Mouse (Mus musculus) midbrain, embryonic 10.5 days (tissue): Measurements from ENCODE around the gene Metrn. TPM values are rescaled to one million over a fixed set of nuclear protein-coding genes. Genes with fewer than 3 reads are reported as not detected.

Experiments used
- DNase-seq: peaks from one replicate; pipeline ENCODE4 v3.0.0-alpha.2; 2017; ENCODE audit warnings: low spot score
- H3K27ac ChIP-seq: fragments of 300-500 bp; sonication (generic); replicated peaks from 2 replicates; pipeline ENCODE4 v1.5.1; 2016; ENCODE audit warnings: mild to moderate bottlenecking
- H3K27me3 ChIP-seq: fragments of 300-500 bp; sonication (generic); 2 replicates; pipeline ENCODE4 v1.6.1; 2016; ENCODE audit warnings: low read depth, mild to moderate bottlenecking; ENCODE audit not compliant: poor library complexity, severe bottlenecking
- H3K36me3 ChIP-seq: fragments of 300-500 bp; sonication (generic); 2 replicates; pipeline ENCODE4 v1.6.1; 2016; ENCODE audit warnings: mild to moderate bottlenecking, moderate library complexity
- H3K4me1 ChIP-seq: fragments of 300-500 bp; sonication (generic); 2 replicates; pipeline ENCODE4 v1.6.1; 2016
- H3K4me3 ChIP-seq: fragments of 300-500 bp; sonication (generic); 2 replicates; pipeline ENCODE4 v1.5.1; 2016; ENCODE audit warnings: mild to moderate bottlenecking, moderate library complexity
- H3K9me3 ChIP-seq: fragments of 300-500 bp; sonication (generic); replicated peaks from 2 replicates; pipeline ENCODE4 v1.6.1; 2016; ENCODE audit warnings: mild to moderate bottlenecking
- WGBS: fragments of 180-500 bp; shearing (Covaris S2); methylation state at CpG from one replicate; pipeline ENCODE4 v1.1.7; 2016; 5-methylcytosine and 5-hydroxymethylcytosine counted together
- polyA plus RNA-seq: library from polyadenylated mRNA; unstranded; fragments of >200 nt; fragmentation: Nextera tagmentation; extraction: Ambion mirVana; gene quantifications from 2 replicates; pipeline ENCODE4 v1.2.1, GENCODE M21; 2016

Metrn gene
- polyA plus RNA-seq, 1 experiment from 2014 or later = 205 TPM

DNA sequence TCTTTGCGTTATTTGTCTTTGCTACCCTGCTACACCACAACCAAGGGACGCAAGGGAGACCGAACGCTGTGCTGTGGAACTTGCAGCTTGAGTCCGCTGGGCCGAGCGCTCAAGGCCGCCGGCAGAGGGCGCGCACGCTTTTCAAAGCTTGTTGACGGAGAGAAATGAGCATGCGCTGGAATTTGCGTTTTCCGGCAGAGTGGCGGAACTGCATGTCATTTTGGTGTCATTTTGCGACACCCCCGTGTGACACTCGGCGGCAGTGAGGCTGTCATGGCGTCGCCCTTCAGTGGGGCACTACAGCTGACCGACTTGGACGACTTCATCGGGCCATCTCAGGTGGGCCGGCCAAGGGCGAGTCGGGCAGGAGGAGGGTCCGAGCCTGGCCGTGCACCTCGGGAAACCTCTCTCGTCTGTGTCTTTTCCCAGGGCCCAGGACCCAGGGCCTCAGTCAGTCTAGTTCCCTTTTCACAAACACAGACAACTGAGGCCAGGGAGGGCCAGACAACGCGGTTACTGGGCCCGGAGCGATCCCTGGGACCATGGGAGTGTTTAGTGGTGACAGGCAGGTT lies 23.3 kb downstream of the Metrn start, which contains the start of gene Narfl:
Narfl (plus strand) TSS at position 228 of the 572 bp plus-strand sequence.
- H3K4me3 ChIP-seq = peak within 1 kb of the TSS; percentile 81
- under 1% methylated on average over 37 of the region's 37 CpGs for WGBS
- DNase-seq = peak; percentile 98
- peaks cover 14% of the 10 kb centered on the region; the same call in 1 of the 2 replicates for H3K27me3 ChIP-seq
- peak within 1 kb of the TSS; percentile 87 for H3K27ac ChIP-seq
- peaks cover 24% of the 10 kb centered on the region for H3K4me1 ChIP-seq
- H3K9me3 ChIP-seq = no peaks in the 10 kb centered on the region
- H3K36me3 ChIP-seq = peaks cover 13% of the 10 kb centered on the region

DNA sequence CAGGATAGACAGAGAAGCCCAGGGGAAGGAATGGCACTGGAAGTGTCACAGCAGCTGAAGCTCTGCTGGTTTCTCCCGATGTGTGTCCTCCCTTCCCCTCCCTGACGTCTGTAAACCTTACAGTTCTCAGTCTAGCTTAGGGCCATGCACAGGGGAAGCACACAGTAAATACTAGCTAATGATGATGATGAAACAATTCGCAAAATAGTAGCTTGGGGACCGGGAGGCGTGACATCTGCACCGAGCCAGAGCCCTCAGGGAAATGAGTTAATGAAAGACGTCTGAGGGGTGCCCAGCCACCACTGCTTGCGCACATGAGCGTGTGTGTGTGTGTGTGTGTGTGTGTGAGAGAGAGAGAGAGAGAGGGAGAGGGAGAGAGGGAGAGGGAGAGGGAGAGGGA lies 27.6 kb downstream of the Metrn start:
- Histone ChIP-seq H3K9me3 (no peaks in the 10 kb centered on the region), H3K27me3 (peaks cover 30% of the 10 kb centered on the region), H3K27ac (no peak overlapping the region), H3K36me3 (no peaks in the 10 kb centered on the region), H3K4me3 (no peak overlapping the region), H3K4me1 (peaks cover 9% of the 10 kb centered on the region)
- DNase-seq = no peak
- WGBS = 67% methylated on average over 9 of the region's 9 CpGs

GRCm38 (mm10) chr17:25765886-25766285 lies 31.1 kb downstream of the Metrn start:
- no peaks in the 10 kb centered on the region for H3K36me3 ChIP-seq
- WGBS = 67% methylated on average over 5 of the region's 5 CpGs
- H3K4me1 ChIP-seq = peaks cover 22% of the 10 kb centered on the region
- H3K4me3 ChIP-seq = no peak overlapping the region
- DNase-seq = no peak
- peaks cover 38% of the 10 kb centered on the region for H3K27me3 ChIP-seq
- H3K27ac ChIP-seq = no peak overlapping the region
- H3K9me3 ChIP-seq = no peaks in the 10 kb centered on the region

DNA sequence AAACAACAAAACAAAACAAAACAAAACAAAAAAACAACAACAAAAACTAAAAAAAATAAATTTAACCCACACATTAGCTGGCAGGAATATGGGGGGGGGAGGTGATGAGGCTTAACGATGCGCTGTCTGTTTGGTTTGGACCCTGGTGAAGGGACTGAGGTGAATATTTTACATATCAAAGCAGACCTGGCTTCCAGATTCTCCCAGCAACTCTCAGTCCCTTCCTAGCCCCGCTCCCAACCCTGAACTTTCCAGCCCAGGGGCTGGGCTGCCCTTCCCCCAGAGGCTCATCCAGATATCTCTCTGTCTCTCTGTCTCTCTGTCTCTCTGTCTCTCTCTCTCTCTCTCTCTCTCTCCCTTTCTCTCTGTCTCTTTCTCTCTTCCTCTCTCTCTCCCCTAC lies 34.3 kb downstream of the Metrn start:
- Histone ChIP-seq H3K4me3 (no peak overlapping the region), H3K4me1 (peaks cover 22% of the 10 kb centered on the region), H3K27ac (no peak overlapping the region), H3K9me3 (no peaks in the 10 kb centered on the region), H3K36me3 (no peaks in the 10 kb centered on the region), H3K27me3 (peaks cover 50% of the 10 kb centered on the region)
- DNase-seq = no peak
- 38% methylated on average over 3 of the region's 3 CpGs for WGBS

DNA sequence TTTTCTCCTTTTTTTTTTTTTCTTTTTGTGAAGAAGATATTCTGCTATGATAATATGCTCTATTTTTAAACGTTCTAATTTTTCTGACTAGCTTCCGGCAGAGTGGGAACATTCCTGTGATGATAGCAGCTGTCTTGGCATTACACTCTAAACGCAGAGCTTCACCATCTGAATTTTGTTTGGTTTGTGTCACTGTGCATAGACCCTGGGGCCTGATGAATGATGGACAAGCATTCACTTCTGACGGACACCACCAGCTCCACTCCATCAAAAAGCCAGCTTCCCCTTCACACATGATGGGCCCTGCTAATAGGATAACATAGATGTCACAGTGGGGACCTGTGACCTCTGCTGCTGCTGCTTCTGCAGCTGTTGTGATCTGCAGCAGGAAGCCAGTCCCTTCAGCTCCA lies 35.4 kb downstream of the Metrn start:
- Histone ChIP-seq H3K4me3 (no peak overlapping the region), H3K36me3 (no peaks in the 10 kb centered on the region), H3K27me3 (peaks cover 46% of the 10 kb centered on the region), H3K9me3 (no peaks in the 10 kb centered on the region), H3K27ac (no peak overlapping the region), H3K4me1 (peaks cover 22% of the 10 kb centered on the region)
- WGBS = 45% methylated on average over 4 of the region's 4 CpGs
- peak; percentile 63 for DNase-seq

- peaks cover 22% of the 10 kb centered on the region for H3K4me1 ChIP-seq
- no peak overlapping the region for H3K4me3 ChIP-seq
- no peak for DNase-seq
- no peaks in the 10 kb centered on the region for H3K9me3 ChIP-seq
- peaks cover 50% of the 10 kb centered on the region for H3K27me3 ChIP-seq
- H3K36me3 ChIP-seq = no peaks in the 10 kb centered on the region
- 85% methylated on average over 8 of the region's 8 CpGs for WGBS
- no peak overlapping the region for H3K27ac ChIP-seq
These were observed 36.8 kb downstream of the Metrn start for GRCm38 (mm10) chr17:25760148-25760547.

GRCm38 (mm10) chr17:25757691-25758090 lies 39.2 kb downstream of the Metrn start:
- H3K4me1 ChIP-seq = peaks cover 18% of the 10 kb centered on the region
- H3K27ac ChIP-seq = no peak overlapping the region
- no peaks in the 10 kb centered on the region for H3K9me3 ChIP-seq
- no peak overlapping the region for H3K4me3 ChIP-seq
- WGBS = 84% methylated on average over 3 of the region's 3 CpGs
- H3K27me3 ChIP-seq = peaks cover 48% of the 10 kb centered on the region
- no peaks in the 10 kb centered on the region for H3K36me3 ChIP-seq
- DNase-seq = no peak

GRCm38 (mm10) chr17:25756378-25757242 lies 40.3 kb downstream of the Metrn start:
- 85% methylated on average over 9 of the region's 9 CpGs for WGBS

GRCm38 (mm10) chr17:25755627-25756377 lies 41.1 kb downstream of the Metrn start:
- DNase-seq = no peak
- H3K4me3 ChIP-seq = no peak overlapping the region
- 69% methylated on average over 4 of the region's 4 CpGs for WGBS
- H3K4me1 ChIP-seq = no peaks in the 10 kb centered on the region; the same call in 1 of the 2 replicates
- H3K9me3 ChIP-seq = no peaks in the 10 kb centered on the region
- H3K27me3 ChIP-seq = peaks cover 48% of the 10 kb centered on the region
- H3K36me3 ChIP-seq = no peaks in the 10 kb centered on the region
- no peak overlapping the region for H3K27ac ChIP-seq

More at GRCm38 (mm10) chr17:25756378-25757242, 40.3 kb downstream of the Metrn start:
- Histone ChIP-seq H3K9me3 (no peaks in the 10 kb centered on the region), H3K4me3 (no peak overlapping the region), H3K36me3 (no peaks in the 10 kb centered on the region), H3K4me1 (peaks cover 7% of the 10 kb centered on the region), H3K27ac (no peak overlapping the region), H3K27me3 (peaks cover 48% of the 10 kb centered on the region)
- no peak for DNase-seq

DNA sequence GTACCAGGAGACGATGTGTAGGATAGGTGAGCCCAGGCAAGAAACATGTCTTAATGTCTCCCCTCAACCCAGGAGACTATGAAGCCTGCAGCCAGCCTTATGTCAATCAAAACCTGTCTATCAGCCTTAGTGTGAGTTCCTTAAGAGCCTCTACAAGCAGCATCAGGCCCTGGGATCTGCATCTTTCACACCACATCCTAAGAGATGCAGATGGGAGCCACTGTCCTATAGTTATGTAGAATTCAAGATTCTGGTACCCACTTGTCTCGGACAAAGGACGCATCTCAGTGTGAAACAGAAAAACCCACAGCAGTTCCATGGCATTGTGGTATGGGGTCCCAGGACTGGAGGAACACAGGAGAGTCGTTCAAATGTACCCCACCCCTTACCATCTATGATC lies 41.9 kb downstream of the Metrn start:
- Histone ChIP-seq H3K27me3 (peaks cover 41% of the 10 kb centered on the region), H3K4me3 (no peak overlapping the region), H3K36me3 (no peaks in the 10 kb centered on the region), H3K4me1 (no peaks in the 10 kb centered on the region; the same call in 1 of the 2 replicates), H3K27ac (no peak overlapping the region), H3K9me3 (no peaks in the 10 kb centered on the region)
- 81% methylated on average over 4 of the region's 4 CpGs for WGBS
- DNase-seq = no peak

DNA sequence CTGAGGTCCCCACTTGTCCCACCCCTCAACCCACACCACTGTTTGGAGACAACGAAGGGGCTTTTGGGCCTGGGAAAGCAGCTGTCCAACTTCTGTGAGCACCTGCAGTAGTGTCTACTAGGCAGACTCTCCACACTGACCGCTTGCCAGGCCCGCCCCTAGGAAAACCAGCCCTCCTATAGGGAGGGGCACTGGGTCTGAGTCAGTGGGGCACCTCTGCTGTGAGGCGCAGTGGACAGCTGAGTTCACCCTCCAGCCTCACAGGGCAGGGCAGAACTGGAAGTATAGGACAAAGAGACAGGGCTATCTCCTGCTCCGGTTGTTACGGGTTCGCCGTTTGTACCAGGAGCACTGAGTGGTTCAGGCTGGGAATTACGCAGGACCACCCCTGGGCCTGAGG lies 42.7 kb downstream of the Metrn start, which contains the start of gene Msln:
Msln (minus strand) TSS at position 138 of the 400 bp plus-strand sequence.
- Histone ChIP-seq H3K9me3 (no peaks in the 10 kb centered on the region), H3K36me3 (no peaks in the 10 kb centered on the region), H3K4me3 (no peak within 1 kb of the TSS), H3K27ac (no peak within 1 kb of the TSS; the same call in 1 of the 2 replicates), H3K27me3 (peaks cover 33% of the 10 kb centered on the region), H3K4me1 (no peaks in the 10 kb centered on the region; the same call in 1 of the 2 replicates)
- no peak for DNase-seq
- 91% methylated on average over 9 of the region's 9 CpGs for whole genome bisulfite sequencing

GRCm38 (mm10) chr17:25751446-25751845 lies 45.5 kb downstream of the Metrn start:
- no peak for DNase-seq
- Histone ChIP-seq H3K4me3 (no peak overlapping the region), H3K27me3 (peaks cover 13% of the 10 kb centered on the region; the same call in 1 of the 2 replicates), H3K36me3 (no peaks in the 10 kb centered on the region), H3K4me1 (no peaks in the 10 kb centered on the region; the same call in 1 of the 2 replicates), H3K27ac (no peak overlapping the region), H3K9me3 (no peaks in the 10 kb centered on the region)
- WGBS = 84% methylated on average over 5 of the region's 5 CpGs
